Mouse (Mus musculus) left cerebral cortex, postnatal 14 days (tissue): ENCODE measurements around the gene Btbd35f11. TPM values are rescaled to one million over a fixed set of nuclear protein-coding genes. Genes with fewer than 3 reads are reported as not detected.
"Not testable (repeated sequence)": the region's sequence is repeated elsewhere in the genome, so short reads cannot be mapped to it uniquely, and the experiment has no call there.

Source experiments
- DNase-seq, 2 experiments: peaks; one replicate each; pipeline ENCODE4 v3.0.0; 2021 to 2022; ENCODE audit warnings: low spot score in 2 of 2, mixed read lengths in 1 of 2
- intact Hi-C: fragments of 180-260 bp; cut with DNase I; formaldehyde crosslinking; loops from one replicate; pipeline ENCODE4 v1.15.1; 2025
- long read RNA-seq, 2 experiments: library from polyadenylated mRNA; stranded (forward); transcript quantifications; one replicate each; pipeline ENCODE4 v2.0.0; 2021
- total RNA-seq, 2 experiments: library from RNA; stranded (reverse); gene quantifications; 2 replicates each; pipeline ENCODE4 v1.2.3; 2021

Gene Btbd35f11
- total RNA-seq = not detected
- long read RNA-seq, experiment 1 = 0 reads
- long read RNA-seq, experiment 2 = 0 reads

DNA sequence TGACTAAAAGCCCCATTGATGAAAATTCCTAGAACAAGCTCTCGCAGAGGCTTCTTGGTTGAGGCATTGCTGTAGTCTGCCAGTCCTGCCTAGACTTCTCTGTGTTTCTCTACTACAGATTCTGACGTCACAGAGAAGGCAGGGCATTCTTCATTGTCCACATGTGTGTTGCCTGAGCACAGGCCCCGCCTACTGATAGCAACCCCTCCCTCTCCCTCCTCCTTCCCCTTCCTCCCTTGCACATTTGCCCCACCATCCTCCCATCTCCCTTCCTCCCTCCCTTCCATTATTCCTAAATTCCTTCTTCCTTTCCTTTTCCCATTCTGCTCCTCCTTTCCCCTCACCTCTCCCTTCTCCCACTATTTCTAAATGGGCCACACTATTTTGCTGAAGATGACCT, at the start of gene Btbd35f11:
Gene Btbd35f11, minus strand, starts transcription at position 101 of the 400 bp plus-strand sequence.
- intact Hi-C loops, DNase-seq: not testable (repeated sequence)

GRCm38 (mm10) chrX:3409946-3410345, 33.5 kb downstream of the Btbd35f11 start:
- DNase-seq, intact Hi-C loops: not testable (repeated sequence)

Other genes with a start within 250 kb of the Btbd35f11 start
- not detected for gene Btbd35f24, start 247.9 kb downstream of the Btbd35f11 start, total RNA-seq